Mouse (Mus musculus): ENCODE results near the gene Dyrk4.
A peak's percentile ranks its signal among the peaks of the same experiment; 100 is the strongest.

Gene Dyrk4

DNA sequence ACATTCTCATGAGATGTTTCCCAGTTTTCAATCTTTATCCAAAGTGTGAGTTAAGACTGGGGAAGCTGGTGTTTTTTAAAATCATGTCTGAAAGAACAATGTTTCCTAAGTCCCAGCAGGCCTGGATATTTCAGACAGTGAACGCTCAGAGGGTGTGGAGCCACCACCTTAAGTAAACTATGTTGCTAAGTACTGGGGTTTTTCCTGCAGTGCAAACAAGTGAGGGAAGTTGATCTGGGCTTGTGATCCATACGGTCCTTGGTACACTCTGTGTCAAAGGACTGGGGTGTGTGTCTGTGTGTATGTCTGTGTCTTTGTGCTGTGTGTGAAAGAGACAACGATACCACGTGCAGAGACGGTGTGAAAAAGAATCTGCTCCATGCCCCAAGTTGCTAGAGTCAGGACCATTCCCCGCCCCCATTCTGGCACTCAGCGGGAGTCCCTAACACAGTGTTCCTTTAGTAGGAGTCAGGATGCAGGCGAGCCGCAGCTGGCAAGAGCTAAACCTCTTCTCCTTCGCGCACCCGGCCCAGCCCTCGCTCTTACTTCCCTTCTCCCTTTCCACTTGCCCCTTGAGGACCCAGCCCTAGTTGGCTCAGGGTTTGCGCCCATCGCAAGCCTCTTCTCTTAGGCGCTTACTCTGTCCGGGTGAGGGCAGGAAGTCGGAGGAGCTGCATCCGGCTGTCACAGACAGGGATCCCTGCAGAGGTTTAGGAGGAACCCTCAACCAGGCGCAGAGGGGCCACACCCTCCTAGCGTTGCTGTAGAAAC lies at the start of gene Dyrk4:
TSS of gene Dyrk4 (minus strand) at position 729 of the 771 bp plus-strand sequence.
- DNase-seq (ENCODE audit: low spot score): peak; percentile 3

DNA sequence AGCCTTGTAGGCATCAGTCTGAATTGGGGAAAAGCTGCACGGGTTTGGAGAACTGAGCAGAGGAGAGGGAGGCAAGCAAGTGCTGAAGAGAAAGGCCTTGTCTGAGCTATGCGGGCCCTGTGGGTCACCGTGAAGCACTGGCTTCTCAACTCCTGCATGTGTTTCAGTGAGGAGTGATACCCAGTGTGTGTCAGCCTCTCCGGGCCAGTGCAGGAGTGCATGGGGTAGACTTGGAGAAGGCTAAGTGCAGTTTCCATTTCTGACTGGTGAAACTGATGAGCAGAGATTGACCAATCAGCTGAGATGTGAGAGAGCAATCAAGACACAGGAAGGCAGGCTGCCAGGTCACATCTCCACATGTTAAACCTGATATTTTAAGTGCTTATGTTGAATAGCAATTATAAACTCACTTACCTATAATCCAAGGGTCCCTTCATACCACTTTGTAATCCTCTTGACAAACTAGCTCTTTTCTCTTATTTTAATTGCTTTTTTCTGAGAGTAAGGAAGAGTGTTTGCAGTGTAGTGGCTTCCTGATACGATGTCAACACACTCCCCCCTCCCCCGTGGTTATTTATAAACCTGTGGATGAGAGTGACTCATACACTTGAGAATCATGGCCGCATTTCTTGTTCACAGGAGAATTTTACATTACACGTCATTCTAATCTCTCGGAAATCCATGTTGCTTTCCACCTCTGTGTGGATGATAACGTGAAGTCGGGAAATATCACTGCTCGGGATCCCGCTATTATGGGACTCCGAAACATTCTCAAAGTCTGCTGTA lies 44.8 kb upstream of the Dyrk4 start:
- DNase-seq (ENCODE audit: low spot score): no peak

DNA sequence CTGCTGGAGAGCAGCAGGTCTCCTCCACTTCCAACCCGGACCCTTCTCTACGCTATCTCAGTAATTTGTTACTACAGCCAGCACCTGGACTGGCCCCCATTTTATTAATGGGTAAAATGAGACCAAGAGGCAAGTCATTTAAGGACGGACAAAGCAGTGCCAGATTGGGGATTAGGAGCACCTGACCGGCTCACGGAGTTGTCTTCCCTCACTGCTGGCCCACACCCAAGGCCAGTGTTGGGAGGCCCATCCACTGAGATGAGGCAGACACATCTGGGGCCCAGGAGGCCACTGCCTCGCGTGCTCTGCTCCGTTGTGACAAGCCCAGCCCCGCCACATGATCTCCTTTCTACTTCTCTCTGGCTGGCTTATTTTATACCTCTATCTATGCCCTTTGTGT lies 41.8 kb upstream of the Dyrk4 start:
- no peak for DNase-seq (ENCODE audit: low spot score)

DNA sequence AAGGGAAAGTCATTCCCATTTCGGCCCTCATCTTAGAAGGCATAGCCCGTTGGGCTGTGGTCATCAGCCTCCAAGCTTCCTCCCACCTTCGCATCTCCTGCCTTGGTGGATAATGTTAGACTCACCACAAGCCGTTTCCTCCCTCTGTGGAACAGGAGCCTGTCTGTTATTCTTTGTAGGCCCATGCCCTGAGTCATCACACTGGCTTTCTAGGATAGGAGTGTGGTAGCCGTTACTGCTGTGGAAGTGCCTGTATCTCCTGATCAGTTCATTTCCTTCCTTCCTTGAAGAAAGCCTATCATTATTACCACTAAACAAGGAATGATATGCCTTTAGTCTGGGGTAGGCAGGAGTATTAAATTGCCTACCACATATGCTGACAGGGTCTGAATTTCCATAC lies 41.1 kb upstream of the Dyrk4 start:
- no peak for DNase-seq (ENCODE audit: low spot score)

DNA sequence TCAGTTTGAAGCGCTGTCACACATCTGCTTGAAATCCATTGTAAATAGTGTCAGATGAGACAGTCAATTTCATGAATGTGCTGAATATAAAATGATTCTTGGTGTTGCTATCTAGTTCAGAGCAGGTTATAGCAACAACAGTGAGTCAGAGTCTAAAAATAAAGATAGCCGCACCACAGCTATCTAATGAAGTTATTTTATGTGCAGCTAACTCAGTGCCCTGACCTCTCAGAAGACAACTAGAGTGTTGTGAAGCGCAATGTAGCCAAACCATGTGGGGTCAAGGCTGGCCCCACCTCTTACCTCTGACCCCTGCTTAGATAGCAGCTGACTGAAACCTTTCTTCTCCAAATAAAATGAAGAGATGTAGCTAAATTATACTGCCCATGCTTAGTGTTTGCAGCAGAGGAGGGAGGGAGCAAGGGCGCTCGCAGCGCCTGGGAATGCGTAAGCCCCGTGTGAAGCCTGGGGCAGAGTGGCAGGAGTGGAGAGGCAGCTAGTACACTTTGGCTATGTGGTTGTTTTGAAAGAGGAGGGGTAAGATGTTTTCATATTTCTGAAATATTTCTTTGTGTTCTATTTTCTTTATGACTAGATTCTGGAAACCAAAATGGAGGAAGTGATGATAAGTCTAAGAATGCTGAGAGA lies 39.9 kb upstream of the Dyrk4 start:
- no peak for DNase-seq (ENCODE audit: low spot score)

DNA sequence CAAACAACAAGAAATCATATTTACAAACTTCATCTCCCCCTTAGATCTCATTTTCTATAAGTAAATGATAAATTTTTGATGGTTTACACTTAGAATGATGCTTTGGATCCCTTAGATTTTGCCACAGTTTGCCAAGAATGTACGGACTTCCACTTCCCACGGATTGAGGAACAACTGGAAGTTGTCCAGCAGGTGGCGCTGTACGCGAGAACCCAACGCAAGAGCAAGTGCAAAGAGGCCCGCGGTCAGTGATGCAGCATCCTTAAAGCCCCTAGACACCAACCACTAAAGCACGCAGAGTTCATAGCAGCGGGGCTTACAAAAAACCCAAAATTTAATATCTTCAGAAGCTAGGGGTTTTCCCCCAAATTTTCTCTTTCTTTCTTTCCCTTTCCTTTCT lies 34.1 kb upstream of the Dyrk4 start:
- peak; percentile 70 for DNase-seq (ENCODE audit: low spot score)

DNA sequence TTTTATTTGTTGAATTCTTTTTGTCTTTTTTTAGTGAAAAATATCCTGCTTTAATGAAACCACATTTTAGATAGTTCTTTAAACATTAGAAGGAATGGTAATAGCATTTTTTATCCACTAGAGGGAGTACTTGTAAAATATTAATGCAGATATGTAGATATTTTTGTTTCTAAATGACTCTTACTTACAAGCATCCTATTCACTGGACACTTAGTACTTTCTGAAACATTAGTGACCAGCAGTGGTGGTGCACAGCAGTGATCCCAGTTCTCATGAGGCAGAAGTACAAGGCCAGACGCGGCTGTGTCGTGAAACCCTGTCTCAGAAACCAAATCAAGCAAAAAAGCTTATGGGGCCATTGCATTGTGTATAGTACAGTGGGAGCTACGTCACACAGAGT lies 26.7 kb upstream of the Dyrk4 start:
- no peak for DNase-seq (ENCODE audit: low spot score)

DNA sequence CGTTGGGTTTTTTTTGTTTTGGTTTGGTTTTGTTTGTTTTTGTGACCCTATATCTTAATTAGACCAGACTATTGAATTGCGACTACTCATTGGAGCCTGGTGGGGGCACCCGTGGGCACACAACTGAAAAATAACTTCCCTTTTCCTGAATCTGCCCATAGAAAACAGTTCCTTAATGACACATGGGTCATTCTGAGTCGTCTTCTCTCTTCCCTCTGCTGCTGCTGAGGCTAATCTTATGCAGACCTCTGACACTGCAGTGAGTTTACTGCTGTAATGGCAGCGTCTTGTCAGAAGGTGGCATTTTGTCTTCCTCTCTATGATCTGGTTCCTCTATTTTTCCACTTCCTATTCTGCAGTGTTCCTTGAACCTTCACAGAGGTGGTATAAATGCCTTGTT lies 18.8 kb upstream of the Dyrk4 start:
- no peak for DNase-seq (ENCODE audit: low spot score)

DNA sequence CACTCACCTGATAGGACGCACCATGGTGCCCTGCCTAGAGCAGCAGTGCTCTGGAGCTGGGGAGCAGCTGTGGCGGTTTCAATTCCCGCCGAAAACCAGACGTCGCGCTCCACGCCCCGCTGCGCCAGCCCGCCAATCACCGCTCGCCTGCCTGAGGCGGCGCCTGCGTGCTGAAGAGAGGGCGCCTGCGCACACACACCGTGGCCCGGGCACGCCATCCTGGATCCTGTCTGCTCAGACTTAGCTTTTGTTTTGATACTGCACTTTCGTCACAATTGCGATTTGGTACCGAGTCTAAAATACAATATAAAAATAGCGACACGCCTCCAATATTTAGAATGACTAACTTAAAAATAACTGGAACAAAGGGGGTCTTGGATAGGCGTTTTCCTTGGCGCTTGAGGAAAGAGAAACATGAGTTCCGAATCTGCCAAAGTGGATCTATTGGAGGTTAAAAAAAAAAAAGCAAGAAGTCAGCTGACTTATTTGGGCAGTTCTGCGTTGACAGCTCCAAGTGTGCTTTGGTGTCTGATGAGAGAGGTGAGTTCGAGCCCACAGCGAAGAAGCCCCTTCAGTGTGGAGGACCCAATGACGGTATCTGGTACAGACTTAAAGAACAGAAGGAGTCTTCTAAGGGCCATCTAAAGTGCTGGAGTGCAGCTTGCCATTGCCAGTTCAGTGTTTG lies 18.0 kb upstream of the Dyrk4 start, which contains the start of the genes Rad51ap1 and D6Wsu163e:
TSS of gene Rad51ap1 (minus strand) at position 101 of the 685 bp plus-strand sequence.
TSS of gene D6Wsu163e (plus strand) at position 476 of the 685 bp plus-strand sequence.
- peak; percentile 90 for DNase-seq (ENCODE audit: low spot score)

DNA sequence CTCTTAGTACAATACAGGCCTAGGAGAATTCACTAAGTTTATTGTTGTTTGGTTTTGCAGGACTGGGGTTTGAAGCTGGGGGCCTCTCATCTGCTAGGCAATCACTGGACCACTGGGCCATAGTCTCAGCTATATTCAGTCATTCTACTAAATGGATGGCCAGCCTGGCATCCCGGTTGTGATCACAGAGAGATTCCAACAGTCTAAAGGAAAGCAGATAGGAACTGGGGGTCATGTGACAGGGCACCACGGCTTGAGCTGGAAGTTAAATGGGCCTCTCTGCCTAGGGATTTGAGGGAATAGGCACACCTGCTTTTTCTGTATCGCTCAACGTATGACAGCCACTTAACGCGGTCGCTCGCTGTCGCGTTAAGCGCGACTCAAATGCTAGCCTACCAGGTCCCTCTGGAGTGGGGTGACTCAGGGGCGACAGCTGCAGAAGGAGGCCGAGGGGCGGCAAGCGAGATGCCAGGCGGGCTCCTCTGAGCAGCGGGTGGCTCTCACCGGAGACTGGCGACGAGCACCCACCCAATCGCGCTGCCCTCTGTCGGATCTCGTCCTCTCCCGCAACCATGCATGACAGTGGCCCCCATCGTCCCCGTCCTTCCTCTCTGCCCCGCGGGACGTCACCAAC lies 17.3 kb upstream of the Dyrk4 start:
- DNase-seq (ENCODE audit: low spot score): no peak

DNA sequence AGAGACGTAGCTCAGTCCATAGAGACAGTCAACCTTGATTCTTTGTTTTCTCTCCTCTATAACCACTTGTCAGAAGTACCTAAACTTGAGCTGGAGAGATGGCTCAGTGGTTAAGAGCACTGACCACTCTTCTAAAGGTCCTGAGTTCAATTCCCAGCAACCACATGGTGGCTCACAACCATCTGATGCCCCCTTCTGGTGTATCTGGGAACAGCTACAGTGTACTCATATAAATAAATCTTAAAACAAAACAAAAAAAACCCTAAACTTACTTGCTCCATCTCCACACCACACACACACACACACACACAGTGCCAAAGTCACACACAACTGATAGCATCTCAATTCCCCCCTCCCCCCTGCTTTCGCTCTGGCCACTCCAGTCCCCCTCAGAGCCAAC lies 16.4 kb upstream of the Dyrk4 start:
- no peak for DNase-seq (ENCODE audit: low spot score)

DNA sequence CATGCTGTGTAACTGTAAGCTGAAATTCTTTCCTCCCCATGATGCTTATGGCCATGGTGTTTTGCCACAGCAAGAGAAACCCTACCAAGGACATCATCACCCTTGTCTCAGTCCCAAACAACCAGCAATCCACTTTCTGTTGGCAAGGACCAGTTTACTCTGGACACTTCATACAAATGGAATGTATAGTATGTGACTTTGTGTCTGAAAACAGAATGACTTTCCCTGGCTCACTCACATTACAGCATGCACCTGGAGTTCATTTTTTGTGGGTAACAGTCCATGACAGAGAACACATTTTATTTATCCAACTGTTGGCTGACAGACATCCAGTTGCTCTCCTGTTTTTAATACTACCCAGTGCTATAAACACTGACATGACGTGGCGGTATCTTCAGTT lies 11.3 kb upstream of the Dyrk4 start:
- no peak for DNase-seq (ENCODE audit: low spot score)

DNA sequence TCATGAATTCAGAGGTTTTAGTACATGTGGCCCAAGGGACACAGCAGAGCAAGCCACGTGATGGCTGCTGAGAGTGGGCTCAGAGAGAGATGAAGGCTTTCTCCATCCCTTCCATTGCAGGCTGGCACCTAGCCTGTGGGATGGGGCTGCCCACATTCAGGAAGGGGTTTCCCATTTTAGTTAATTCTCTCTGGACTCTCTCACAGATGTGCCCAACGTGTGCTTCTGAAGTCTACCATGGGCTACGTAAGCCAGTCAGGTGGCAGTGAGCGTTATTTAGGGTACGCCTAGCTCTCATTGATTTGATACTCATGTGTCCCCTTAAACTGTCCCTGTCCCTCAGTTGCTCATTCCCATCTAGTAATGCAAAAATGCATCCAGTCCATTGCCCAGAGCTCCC lies 6.7 kb downstream of the Dyrk4 start:
- DNase-seq (ENCODE audit: low spot score): no peak

DNA sequence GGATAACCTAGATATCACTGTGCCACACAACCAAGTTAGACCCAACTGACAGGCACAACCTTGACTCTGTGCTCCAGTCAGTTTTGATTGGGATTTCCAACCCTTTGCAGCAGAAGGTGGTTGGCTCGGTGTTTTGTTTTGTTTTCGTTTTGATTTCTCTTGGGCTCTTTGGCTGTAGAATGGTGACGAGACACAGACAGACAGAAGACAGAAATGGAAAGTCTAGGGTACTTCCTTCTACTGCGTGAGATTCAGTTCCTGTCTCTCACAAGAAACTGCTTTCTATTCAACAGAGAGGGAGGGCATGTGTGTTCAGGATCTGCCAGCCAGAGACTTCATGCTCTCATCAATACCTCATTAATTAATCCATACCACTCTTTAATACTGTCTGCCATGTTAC lies 10.9 kb downstream of the Dyrk4 start:
- DNase-seq (ENCODE audit: low spot score): no peak

DNA sequence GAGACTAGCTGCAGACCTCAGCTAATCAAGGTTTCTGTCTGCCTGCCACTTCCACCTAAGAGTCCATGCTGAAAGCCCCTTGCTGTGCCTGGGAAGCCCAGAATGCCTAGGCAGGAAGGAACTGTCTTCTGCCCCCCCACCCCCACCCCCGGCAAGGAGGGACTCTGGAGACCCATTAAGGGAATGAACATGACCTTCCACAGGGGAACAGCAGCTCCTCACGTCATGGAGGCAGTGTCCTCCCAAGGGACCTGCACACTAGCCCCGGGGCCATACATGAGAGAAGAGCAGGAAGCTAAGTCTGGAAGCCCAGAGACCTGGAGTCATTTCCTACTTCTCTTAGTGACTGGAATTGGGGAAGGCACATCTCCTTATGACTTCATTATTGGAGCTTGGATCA lies 13.8 kb downstream of the Dyrk4 start:
- DNase-seq (ENCODE audit: low spot score): no peak

DNA sequence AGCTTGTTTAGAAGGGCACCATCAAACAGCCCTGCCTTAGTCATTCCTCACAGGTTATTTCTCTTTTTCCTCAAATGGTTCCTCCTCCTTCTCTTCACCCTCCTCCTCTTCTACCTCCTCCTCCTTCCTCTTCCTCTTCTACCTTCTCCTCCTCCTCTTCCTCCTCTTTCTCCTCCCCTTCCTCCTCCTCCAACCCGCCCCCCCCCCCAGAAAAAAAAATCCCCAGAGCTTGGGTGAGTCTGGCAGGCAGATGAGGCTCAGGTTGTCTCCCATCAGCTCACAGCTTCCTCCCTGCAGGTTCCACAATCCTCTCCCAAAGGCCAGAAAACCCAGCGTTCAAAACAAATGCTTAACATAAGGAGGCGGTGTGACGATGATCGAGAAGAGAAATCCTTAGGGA lies 14.3 kb downstream of the Dyrk4 start:
- no peak for DNase-seq (ENCODE audit: low spot score)

DNA sequence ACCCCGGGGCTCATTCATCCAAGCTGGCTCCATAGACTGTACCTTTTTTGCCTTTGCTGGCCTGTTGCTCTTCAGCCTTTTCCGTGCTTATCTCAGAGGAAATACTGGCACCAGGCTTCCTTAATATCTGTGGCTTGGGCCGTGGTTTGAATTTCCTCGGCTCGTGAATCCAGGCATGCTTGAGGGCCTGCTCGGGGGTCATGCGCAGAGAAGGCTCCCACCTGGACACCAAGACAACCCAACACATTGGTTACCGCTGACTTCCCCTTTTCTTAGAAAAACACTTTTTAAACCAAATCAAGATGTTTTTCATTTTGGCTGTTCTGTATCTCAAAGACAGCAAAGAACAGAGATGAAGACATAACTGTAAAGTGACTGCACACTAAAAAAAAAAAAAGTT lies 44.5 kb downstream of the Dyrk4 start:
- no peak for DNase-seq (ENCODE audit: low spot score)

DNA sequence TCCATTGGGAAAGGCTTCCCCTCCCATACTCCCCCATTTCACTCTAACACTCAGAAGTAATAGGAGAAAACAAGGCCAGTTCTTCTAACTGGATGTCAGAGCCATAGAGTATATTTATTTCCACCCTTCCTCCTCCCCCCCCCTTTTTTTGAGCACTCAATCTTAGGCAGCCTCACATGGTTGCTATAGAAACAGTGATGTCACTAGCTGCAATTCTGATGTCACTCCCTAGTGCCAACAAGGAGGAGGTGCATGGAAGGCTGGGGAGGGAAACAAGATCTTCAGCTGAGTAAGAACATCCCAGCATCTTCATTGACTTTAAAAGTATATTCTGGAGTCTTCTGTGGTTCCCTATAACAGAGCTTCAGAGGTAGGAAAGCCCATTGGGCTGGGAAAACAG lies 68.8 kb downstream of the Dyrk4 start, which contains the start of gene Akap3:
TSS of gene Akap3 (plus strand) at position 218 of the 400 bp plus-strand sequence.
- no peak for DNase-seq (ENCODE audit: low spot score)

DNA sequence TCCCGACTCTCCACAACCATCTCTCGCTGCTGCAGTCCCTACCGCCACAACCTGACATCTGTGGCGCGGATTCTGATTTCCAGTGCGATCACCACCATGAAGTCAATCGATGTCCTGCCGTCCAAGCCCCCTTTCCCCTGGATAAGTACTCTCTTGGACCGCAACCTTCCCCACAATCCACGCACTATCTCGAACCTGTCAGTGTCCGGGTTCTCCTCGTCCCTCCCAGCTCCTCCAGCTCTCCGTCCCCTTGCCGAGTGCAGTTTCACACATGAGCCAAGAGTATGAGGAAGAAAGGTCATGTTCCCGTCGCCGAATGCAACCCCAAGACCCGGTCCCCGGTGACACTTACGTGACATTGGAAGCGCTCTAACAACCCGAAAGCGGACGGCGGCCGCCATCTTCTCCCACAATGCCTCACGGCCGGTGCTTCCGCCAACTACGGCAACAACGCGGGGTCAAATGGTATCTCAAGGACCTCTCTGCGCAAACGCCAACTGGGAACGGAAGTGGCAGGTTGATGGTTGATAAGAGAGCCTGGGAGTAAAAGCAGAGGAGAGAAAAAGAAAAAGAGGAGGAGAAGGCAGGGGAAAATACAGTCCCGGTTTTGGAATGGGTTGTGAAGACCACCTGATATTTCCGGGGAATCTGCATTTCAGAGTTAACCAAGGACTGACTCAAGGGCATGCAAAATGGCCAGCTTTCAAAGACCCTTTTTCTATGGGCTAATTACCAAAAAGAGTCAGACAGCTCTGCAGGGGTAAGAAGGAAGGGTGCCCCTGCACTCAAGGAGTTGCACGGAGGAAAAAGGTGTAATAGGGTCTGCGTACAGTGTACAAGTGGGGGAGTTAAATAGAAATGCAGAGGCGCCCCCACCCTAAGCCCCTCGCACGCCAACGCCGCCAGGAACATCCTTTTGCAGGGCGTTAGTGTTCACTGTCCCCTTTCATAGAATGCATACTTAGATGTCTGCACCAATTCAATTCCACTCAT lies 72.6 kb downstream of the Dyrk4 start, which contains the start of gene Ndufa9:
TSS of gene Ndufa9 (minus strand) at position 425 of the 993 bp plus-strand sequence.
- peak; percentile 91 for DNase-seq (ENCODE audit: low spot score)

DNA sequence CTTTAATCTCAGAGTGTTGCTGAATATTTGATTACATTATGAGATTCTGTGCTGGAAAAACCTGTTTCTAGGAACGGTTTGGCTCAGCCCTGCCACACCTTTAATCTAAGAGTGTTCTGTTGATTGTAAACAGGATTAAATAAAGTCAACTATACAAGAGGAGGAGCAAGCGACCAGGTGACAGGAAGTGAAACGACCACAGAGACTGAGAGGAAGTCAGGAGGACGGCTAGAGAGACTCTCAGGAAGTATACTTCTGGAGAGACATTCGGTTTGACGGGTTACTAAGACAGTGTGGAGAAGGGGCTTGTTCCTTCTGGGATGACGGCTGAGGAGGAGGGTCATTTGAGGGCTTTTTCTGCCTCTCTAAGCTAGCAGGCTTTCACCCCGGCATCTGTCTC lies 85.0 kb downstream of the Dyrk4 start:
- no peak for DNase-seq (ENCODE audit: low spot score)

Measured in ovary, postnatal 14 days (tissue).